Mouse (Mus musculus) thymus, postnatal 14 days (tissue): ENCODE measurements at regions not wholly inside any gene's neighbourhood (a gene's known extent, or its start where the extent isn't known, plus 50 kb on each side); places are given as distances from the start of the nearest gene placed in this dataset.

Experiments used
- DNase-seq: peaks from one replicate; pipeline ENCODE4 v3.0.0; 2021

DNA sequence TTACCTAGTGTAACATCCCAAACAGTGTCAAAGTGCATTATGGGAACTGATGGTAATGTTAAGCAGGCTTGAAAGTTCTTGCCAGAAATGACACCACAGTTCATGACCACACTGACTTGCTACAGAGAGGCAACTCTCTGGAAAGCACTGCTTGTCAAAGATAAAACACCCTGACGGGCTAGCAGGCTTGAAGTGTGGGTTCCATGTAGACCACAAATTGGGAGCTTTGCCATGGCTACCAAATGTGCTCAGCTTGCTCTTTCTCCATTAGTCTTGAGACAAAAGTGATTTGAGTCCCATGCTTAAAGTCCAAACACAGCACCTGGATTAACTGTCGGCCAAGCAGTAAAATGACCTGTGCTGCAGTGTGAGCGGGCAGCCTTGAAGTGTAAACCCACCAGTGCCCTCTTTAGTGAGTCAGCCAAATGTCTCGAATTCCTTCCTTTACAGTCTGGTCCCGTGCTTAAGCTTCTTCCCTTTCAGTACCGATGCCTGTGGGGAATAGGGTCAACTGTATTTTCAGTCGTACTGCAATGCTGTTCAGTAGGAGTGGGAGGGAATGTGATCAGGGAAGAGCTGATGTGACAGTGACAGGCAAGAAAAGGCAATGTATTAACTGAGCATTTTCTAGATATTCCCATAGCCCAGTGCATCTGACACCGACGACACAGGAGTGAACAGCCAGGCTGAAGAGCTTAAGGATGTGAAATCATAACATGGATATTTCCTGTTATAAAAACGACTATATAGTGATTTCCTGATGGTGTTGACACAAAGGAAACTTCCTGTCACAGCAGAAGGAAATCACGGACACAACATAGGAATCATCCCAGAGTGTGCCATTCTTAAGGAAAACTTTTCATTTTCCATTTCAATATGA is 600.4 kb upstream of the Nr5a2 start:
- DNase-seq = no peak

DNA sequence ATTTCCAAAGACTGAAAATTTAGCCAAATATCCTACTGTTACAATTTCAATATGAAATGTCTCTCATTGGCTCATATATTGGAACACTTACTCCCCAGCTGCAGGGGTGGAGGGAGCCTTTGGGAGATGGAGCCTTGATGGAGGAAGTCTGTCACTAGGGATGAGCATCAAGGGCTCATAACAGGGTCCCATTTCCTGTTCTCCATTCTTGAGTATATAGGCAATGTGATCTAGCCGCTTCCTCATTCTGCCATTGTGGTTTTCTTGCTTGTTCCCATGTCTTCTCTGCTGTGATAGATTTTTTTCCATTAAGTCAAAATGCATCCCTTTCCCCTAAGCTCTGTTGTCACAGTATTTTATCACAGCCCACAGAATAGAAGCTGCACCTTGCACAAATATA is 589.4 kb upstream of the Nr5a2 start:
- no peak for DNase-seq

DNA sequence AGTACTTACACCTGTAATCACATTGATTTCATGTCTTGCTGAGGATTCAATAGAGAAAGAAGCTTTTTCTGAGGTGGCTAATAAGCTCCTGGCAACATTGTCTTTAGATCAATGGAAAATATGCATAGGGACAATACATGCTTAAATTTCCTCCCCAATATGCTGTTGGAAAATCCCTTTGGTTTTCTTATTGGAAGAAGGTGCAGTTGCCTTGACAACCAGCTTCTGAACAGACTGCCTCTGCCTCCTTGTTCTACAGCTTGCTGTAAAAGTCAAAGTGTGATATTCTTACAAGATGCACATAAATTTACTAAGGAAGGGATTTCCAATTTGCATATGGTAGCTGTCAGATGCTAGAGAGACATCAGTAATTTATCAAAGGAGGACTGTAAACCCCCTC is 585.4 kb upstream of the Nr5a2 start:
- no peak for DNase-seq

DNA sequence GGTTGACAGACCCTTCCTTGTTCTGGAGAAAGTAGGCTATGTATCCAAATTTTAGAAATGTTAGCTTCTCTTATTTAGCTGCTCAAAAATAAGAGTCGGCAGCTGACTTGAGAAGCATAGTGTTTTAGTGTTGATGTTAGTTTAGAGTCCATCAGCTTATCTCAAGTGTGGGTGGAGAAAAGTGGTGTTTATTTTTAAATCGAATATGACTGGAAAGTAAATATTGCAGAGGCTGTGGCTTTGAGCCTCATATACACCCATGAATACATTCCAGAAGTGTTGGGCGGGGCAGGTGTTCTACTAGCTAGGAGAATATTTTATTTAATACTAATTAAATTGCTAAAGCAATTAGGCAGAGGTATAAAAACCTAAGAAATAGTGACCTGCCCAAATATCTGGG is 583.6 kb upstream of the Nr5a2 start:
- DNase-seq = no peak

DNA sequence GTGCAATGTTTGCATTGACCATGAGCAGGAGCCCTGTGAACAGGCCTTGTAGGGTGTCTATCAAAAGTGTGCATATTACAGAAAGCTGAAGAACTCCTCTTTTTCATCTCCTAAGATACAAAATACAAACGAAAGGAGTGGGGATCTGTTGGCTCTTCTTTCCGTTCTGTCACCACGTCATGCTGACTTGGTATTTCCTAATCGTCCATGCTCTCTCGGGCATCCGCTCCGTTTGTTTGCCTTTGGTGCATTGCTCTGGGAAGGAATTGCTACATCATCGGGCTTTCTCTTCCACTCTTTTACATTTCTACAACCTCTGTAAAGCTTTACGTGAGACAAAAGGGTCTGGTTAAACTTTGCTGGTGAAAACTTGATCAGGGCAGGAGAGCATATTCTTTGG is 581.2 kb upstream of the Nr5a2 start:
- DNase-seq = no peak

DNA sequence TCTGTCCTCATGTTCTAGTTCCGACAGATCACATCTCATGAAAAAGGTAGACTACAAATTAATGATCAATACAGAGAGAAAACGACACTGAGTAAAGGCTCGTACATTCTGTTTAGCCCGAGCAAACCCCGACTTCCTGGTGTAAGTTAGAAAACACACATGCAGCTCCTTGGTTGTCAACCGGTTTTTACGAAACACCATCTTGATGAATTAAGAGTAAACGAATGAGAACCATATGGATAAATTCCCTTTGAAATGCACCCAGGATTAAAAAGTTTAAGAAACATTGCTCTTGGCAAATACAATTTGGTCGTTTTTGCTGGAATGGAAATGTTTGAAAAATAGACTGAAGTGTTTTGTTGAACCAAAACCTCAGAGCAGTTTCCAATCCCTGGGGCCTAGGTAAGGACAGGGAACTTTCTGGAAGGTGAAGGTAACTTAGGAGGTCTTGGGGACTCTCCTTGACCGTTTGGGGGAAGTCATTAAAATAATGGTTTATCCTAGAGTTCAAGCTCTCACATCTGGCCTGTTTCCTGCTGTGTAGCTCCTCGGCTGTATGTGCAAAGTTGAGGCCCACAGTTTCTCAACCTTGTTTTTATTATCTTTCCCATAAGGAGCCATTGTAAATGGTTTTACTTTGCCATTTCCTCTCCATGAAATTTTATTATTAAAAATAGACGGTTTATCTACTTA is 579.3 kb upstream of the Nr5a2 start:
- DNase-seq = no peak

DNA sequence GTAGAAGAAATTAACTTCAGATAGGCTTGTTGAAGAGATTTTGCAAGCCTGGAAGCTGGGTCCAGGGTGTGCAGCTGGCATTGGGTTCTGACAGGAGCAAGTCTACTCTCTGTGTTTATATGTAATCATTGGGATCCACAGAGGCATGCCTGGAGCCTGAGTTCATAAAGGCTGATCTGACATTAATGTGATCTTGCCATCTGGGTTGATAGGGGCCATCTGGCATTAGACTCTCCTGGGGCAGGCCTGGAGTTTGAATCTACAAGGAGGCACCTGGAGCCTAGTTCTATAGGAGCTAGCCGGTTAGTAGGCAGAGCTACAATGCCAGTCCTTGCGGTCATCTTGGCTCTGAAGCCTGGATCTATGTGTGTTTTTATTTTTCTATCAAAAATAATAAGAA is 554.5 kb upstream of the Nr5a2 start:
- DNase-seq = no peak

DNA sequence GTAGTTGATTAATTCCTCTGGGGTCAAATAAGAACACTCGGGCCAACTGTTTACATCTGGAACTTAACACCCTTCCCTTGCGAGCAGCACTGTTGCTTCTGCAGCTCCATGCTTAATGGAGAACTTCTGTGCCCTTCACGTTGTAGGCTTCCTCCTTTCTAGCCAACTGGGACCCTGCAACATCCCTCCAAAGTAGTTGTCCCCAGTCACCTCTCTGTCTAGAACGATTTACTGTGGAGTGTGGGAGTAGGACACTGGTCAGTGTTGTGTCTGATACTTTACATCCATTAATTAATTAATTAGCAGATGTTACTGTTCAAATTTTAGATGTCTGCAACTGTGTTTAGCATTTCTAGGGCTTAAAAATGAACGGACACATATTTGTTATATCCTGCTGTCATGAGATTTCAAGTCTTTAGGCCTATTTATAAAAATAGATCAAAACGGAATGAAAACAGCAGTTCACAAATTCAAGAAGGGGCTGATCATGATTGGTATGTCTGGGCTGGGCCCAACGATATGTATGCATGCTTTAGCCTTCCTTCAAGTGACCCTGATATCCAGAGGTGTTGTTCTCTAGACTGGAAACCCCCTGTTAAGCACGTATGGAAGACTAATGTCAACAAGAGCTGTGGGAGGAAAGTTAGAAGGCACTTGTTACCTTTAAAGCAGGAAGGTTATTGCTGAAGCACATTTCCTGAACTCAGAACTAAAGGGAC is 543.6 kb upstream of the Nr5a2 start:
- no peak for DNase-seq

DNA sequence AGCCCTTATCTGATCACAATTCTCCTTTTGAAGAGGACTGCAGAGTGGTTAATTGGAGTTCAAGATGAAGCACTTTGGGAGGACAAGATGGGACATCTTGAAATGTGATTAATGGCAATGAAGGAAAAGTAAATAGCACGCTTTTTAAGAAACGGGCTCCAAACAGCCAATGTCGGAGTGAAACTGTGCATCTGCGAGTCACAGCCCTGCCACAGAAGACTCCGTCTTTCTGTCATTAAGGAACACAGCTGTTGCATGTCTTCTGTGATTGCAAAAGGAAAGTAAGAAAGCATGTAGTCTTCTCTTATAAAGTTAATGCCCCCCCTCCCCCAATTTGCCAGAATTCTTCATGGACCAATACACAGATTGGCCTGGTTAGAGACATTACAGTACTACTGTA is 528.0 kb upstream of the Nr5a2 start:
- DNase-seq = no peak

DNA sequence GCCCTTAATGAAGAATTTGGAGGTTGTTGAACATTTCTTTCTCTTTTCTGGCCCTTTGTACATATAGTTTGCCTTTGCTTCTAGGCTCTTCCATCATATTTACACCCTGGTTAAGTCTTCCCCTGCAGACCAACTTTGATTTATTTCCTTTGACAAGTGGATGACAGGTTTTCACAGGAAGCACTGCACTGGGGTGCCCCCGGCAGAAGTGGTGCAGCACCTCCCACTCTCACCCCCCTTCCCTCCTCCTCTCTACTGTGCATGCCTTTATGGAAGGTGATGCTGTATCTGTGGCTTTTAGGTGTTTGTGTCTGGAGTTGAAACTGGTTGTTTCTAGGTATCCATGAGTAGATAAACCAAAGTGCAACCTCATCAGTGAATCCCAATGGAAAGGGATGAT is 518.2 kb upstream of the Nr5a2 start:
- peak; percentile 50 for DNase-seq

DNA sequence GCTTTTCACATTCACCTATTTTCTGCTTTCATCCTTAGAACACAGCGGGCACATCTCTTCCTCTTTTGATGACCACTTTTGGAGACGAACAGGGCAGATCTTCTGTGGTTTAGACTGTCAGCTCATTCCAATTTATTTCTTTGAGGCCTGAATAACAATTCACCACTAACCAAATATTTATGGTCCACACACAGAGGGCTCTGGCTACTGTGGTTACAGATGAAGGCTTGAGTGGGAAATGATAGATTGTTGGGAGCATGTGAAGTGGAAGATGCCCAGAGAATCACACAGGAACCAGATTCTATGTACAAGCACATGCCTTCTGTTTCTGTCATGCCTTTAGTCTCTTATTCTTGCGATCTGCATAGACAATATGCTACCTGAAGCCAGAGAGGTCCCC is 517.0 kb upstream of the Nr5a2 start:
- no peak for DNase-seq

DNA sequence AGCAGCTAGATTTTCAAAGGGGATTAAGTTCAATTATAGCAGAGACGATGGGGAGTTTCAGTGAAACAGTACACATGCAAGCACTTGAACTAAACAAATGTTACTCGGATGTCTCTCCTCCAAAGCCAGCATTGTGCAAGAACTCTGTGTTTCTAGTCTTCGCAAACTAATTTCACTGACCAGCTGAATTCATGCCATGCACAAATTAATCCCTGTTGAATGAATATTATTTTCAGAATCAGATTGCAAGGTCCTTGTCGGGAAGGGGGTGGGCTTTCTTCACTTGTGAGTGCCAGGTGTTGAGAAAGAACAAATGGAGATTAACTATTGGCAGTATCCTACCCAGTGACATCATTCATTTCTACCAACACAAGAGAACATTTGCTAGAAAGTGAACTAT is 514.6 kb upstream of the Nr5a2 start:
- no peak for DNase-seq

DNA sequence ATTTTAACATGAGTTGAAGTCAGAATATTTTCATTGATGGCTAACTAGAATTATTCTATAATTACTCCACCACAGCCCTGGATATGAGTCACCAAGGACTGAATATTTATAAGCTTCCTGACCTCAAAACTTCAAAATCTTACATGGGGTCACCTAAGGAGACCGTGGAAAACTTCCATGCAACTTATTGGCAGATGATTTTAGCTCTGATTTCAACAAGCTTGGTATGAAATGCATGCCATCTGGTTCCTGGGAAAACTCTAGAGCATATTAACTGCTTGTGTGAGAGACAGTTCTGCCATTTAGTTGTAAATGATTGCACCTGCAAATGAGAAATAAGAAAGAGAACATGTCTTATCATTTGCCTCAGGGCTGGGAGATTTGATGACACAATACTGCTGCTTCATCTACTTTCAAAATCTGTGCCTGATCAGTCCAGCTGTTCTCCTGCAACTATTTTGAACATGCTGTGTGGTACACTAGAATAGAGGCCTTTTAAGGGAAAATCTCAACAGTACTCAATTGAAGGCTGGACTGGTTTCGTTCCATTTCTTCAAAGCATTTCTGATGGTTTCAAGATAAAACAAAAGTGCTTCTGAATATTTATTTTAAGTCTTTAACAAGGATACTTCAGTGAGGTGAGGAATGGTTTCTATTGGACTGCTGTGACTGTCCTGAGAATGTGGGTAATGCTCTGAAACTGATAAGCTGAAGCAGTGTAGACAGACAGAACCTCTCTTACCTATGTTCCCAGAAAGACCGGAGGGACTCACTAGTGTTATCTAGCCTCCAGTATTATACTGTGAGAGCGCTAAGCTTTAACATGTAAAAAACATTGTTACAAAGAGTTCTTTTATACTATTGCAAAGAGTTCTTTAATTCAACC is 513.8 kb upstream of the Nr5a2 start:
- DNase-seq = no peak

DNA sequence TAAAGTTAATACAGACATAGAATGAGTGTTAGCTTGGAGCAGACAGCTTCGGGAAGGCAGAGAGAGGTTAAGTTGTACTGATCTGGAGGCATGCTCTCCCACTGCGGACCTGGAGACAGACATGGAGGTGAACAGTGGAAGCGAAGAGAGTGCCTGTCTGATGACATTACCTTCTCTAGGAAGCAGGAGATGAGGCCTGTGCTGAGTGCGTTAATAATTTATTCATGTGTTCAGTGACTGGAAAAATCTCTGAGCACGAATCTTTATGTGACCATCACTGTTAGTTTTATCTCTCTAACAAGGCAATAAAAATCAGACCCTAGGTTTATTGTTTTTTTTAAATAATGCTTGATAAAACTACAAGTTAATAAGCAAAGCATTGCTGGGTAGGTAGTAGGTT is 504.7 kb upstream of the Nr5a2 start:
- no peak for DNase-seq

DNA sequence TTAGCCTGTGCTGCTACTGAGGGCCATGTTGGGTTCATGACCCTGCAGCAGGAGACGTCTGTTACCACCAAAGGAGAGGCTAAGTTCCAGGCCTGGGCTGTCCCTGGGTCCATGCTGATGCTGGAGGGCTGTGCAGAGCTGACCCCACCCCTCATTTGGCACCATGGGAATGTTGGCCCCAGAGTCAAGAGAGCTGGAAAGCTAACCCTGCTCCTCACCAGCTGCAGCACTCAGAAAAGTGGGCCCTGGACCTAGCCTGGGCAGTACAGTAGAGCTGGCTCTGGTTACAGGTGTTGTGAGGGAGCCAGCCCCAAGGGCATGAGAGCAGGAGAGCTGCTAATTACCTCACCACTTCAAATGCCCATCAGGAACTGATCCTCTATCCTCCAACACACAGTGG is 500.9 kb upstream of the Nr5a2 start:
- no peak for DNase-seq

DNA sequence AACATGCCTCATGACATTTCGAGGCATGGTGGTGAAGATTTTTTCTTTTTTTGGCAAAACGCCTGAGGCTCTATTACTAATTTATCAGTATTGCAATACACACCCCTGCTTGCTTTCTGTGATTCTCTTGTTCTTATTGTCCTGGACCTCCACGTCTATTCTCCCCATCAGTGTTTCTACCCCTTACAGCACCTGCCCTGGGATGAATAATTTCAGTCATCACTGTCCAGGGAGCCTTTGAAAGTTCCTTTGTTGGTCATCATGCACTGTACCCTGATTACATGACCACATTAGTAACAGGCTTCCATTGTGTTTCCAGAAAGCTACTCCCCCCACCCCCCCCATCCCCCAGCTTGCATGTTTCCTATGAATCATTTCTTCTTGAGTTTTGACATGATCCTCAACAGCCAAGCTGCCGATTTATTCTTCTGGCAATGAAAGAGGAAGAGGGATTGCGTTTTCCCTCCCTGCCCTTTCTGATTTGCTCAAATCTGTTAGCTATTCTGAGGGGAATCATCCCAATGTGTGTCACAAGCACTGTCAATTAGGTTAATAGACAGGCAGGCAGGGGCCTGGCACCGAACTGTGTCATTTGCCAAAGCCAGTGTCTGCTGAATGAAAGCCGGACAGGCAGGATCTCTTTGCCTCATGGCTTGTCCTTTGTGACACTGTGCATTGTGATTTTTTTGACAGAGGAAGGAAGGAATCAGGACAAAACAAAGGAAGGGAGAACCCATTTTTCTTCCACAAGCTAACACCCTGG is 493.4 kb upstream of the Nr5a2 start:
- no peak for DNase-seq

DNA sequence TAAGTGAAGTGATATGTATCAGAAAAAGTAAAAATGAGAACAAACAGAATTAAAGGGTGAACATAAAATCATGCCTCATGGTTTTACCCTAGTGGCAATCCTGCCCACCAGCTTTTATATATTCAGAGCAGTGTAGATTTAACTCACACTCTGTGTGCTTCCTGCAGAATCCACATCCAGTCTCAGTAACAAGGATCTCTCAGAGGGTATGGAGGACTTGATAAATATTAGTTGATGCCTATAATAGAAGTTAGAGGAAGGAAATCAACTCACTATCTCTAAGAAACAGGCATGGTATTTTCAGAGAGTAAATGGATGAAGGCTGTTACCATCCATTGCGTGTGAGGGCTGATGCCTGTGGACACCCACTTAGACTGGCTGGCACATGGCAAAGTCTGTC is 492.5 kb upstream of the Nr5a2 start:
- DNase-seq = no peak

DNA sequence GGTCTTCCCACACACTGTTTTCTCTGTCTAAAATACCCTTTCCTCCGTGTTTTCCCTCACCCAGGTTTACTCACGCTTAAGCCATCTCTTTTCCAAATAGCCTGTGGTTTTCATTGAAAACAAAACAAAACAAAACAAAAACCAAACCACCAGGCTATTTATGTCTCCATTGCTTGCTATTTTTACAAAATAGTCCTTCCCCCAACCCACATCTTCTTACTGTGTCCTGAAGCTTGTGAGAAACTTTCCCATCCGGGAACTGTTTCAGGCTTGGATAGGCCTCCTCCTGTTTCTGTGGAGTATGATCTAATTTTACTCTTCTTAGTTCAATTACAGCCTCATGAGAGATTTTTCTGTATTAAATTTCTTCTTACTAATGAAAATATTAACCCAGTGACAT is 486.2 kb upstream of the Nr5a2 start:
- DNase-seq = no peak

DNA sequence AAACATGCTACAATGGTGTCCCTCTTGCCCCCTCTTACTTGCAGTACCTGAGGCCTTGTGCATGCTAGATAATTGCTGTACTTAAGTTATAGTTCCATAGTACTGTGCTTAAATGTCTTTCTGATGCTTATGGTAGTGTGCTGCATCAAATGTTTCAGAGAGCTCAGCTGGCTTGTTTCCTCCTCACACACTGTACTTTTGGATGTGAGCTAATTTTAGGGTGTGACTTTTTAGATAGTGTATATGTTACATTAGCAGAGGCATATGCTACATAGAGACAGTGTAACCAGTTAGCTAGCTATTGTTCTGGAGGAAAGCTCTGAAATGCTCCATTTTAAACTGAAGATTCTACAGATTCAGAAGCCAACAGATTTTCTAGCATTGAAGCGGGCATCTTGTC is 467.9 kb upstream of the Nr5a2 start:
- no peak for DNase-seq

DNA sequence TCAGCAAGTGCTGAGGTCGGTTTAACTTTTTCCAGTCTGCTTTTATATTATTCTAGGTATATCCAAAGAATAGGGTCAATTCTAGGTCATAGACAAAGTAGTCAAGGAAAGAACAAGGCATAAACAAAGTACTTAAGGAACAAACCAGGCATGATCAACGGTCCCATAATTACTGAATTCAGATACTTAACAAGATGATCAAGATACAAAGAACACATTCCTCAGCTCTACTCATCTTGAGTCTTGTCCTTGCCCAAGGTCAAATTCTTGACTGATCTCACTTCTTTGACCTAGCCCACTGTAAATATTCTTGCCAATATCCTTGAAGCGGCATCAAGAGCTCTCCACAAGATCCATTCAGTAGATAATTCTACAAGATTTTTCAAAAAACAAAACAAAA is 458.1 kb upstream of the Nr5a2 start:
- DNase-seq = no peak

DNA sequence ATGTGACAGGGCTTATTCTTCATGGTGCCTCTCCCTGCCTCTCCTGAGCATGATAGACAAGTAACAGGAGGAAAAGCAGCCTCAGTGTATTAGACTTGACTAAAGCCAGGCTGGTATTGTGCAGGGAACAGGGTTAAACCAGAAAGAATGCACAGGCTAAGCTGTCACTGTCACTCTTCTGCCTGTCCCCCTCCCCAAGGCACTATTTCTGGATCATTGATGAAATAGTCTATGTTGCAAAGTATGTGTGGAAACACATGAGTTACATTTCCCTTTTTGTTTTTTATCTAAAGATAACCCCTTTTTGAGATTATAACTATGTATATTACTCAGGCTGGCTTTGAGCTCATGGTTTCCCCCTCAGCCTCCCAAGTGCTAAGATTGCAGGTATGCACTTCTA is 436.5 kb upstream of the Nr5a2 start:
- no peak for DNase-seq

DNA sequence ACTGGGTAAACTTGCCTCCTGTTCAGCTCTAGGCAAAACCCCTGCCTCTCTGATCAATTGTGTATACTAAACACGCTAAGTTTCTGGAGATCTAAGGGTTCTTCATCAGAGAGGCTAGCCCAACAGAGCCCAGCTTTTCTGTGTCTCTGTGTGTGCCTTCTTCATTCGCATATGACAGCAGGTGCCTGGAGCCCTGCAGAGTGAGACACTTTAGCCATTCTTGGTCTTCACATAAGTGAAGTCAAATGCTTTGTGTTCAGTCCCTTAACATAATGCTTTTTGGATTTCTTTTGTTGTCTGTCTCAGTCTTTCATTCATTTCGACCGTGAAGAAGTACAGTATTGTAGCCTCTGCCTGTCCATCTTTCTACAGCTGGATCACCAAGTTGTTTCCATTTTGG is 427.3 kb upstream of the Nr5a2 start:
- DNase-seq = no peak
